Mouse (Mus musculus) gastrocnemius, postnatal 36 days (tissue): ENCODE results near the gene Fdxr. TPM values are rescaled to one million over a fixed set of nuclear protein-coding genes. Genes with fewer than 3 reads are reported as not detected.

Experiments
- DNase-seq, 2 experiments: peaks; one replicate each; pipeline ENCODE4 v3.0.0; 2022
- intact Hi-C: fragments of 180-260 bp; cut with DNase I; formaldehyde crosslinking; loops from one replicate; pipeline ENCODE4 v1.15.1; 2025
- total RNA-seq, 2 experiments: library from RNA; stranded (reverse); gene quantifications; 2 replicates each; pipeline ENCODE4 v1.2.3; 2021

Fdxr gene
- total RNA-seq, 2 experiments from 2014 or later = 3.6 to 4.4 TPM

DNA sequence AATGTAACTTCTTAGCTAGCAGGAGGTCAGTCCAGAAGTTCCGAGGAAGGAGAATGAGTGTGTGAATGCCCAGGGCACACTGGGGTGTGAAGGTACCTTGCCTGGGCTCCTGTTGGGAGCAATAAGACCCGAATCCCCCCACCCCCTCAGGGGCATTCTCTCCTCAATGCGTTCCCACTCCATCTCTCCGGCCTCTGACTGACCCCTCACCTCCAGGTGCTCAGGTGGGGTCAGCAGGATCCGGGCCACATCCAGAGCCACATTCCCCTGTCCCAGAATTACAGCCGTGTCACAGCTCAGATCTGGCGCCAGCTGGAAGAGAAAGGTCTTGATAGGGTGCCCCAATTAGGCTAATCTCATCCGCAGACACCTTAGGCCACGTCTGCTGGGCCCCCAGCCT, 5.8 kb downstream of the Fdxr start:
- intact Hi-C loops = loop anchor here (2.0 kb wide), 1 partner anchor 112 kb away; no protein-coding TSS in a partner anchor

GRCm38 (mm10) chr11:115270148-115270861, 6.5 kb downstream of the Fdxr start:
- intact Hi-C loops = loop anchor here (2.0 kb wide), 1 partner anchor 112 kb away; no protein-coding TSS in a partner anchor
- DNase-seq = peak; percentile 67 to 68

More for the DNA sequence above, 5.8 kb downstream of the Fdxr start:
- DNase-seq = no peak

DNA sequence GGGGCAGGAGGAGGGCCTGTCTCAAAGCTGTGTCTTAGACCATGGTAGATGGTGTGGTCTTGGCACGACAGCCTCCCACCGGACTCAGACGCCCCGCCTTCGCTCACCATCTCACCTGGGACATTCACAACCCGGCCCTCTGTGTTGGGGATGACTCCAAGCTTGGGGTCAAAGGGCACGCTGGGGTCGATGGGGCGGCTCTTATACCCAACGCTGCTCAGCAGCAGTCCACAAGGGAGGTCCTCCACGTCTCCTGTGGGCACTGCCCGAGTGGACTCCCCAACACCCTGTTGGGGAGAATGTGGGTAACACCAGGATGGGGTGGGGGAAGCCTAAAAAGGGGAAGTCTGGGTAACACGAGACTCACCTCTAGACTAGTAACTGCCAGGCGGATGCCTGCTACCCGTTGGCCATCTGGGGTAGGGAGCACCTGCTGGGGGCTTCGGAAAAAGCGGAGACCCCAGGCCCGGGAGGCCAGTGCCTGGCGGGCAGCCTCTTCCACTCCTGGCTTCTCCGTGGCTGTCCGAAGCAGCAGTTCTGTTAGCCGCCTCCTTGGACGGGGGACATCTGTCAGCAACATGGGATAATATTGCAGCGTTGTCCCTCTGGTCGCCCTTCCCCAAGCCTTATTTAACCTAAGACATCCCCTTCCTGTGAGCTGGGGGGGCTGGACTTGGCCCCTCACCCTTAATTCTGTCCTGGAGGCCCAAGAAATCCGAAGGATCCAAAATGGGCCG, 7.4 kb downstream of the Fdxr start:
- intact Hi-C loops = loop anchor here (1.0 to 10.0 kb wide), 3 partner anchors 67 to 185 kb away; no protein-coding TSS in a partner anchor
- no peak for DNase-seq

- DNase-seq = no peak
- intact Hi-C loops = loop anchor here (10.0 kb wide), 1 partner anchor 183 kb away; no protein-coding TSS in a partner anchor
These were observed 8.9 kb downstream of the Fdxr start for GRCm38 (mm10) chr11:115267958-115268357.

- no peak for DNase-seq
- intact Hi-C loops = loop anchor here (10.0 kb wide), 1 partner anchor 182 kb away; no protein-coding TSS in a partner anchor
These were observed 9.6 kb downstream of the Fdxr start, which contains the start of gene Grin2c for GRCm38 (mm10) chr11:115267061-115267883. TSS of gene Grin2c (minus strand) at chr11:115267243.

DNA sequence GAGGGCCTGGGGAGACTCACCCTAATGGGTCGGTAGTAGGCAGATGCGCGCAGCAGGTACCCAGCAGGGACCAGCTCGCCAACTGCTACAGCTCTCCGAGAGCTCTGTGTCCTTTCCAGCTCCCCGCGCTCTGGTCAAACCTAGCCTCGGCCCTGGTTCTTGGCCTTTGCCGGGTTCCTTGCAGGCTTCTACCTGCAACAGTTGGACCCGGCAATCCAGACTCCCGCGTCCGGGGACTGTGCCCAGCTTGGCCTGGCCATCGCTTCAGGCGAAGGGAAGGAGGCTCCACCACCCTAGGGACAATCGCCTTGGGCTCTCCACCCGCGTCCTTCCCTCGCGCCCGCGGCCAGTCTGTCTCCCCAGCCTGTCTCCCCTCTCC, 10.5 kb downstream of the Fdxr start:
- DNase-seq = no peak
- intact Hi-C loops = loop anchor here (10.0 kb wide), 1 partner anchor 182 kb away; no protein-coding TSS in a partner anchor

GRCm38 (mm10) chr11:115265771-115266399, 11.0 kb downstream of the Fdxr start:
- intact Hi-C loops = loop anchor here (1.0 to 10.0 kb wide), 2 partner anchors 64 to 181 kb away; no protein-coding TSS in a partner anchor

DNA sequence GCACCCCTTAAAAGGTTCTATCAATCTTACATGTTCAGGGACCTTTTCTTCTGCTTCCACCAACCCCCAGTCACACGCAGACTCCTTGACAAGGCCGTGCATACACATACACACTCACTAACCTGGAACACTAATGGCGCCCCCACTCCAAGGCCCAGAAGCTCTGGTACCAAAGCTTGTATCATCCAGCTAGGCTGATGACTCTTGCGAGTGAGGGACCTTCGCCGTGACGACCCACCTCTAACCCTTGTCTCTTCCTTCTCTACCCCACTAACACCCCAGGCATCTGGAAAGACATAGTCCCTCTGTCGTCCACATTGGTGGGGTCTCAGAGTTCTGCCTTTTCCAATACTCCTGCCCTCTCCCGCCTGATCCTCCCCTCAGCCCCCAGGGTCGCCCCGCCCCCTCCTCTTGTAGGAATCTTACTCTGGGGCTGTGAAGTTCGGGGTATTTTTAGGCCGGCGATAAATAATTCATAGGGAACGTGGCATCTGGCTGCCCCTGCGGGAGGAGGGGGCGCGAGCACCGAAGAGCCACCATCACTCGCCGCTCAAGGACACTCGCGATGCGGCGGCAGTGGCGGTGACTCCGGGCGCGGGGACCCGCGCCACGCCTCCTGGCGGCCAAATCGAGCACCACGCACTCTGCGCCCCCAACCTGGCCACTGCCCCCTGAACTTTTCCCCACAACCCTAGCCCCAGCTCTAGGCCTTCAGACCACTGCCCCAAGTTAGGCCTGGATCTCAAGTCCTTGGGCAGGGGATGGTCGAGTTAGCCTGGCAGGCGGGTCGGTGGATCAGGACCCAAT, 11.8 kb downstream of the Fdxr start:
- DNase-seq = no peak
- intact Hi-C loops = loop anchor here (1.0 to 10.0 kb wide), 2 partner anchors 63 to 180 kb away; no protein-coding TSS in a partner anchor

More at GRCm38 (mm10) chr11:115265771-115266399, 11.0 kb downstream of the Fdxr start:
- DNase-seq = no peak

DNA sequence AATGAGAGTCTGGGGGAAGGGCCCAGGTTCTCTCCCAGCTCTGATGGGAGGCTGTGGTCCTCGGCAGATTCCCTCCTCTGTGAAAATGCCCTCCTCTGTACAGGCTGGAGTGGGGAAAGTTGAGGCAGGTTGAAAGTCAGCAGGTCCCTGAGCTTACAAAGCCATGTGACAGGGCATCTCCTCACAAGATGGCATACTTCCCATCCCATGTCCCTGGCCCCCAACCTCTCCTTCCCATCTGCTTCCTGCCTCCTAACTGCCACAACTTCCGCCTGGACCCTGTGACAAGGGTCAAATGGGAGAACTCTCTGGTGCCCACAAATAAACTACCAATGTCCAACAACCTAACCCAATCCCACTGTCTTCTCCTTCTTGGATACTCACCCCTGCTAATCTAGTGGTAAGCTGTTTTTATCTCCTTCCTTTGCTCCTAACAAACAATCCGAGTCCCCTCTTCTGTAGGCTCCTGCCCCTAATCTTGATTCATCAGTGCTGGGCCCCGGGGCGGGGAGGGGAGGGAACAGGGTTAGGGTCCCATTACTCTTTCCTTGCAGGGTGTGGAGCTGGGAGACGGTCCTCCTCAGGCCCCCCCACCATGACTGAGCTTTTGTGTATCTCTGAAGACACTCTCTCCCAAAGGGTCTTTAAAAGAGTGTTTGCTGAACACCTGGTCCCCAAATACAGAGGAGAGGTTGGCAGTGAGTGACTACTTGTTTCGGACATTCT, 12.6 kb downstream of the Fdxr start:
- DNase-seq = no peak
- intact Hi-C loops = loop anchor here (10.0 kb wide), 1 partner anchor 179 kb away; no protein-coding TSS in a partner anchor

DNA sequence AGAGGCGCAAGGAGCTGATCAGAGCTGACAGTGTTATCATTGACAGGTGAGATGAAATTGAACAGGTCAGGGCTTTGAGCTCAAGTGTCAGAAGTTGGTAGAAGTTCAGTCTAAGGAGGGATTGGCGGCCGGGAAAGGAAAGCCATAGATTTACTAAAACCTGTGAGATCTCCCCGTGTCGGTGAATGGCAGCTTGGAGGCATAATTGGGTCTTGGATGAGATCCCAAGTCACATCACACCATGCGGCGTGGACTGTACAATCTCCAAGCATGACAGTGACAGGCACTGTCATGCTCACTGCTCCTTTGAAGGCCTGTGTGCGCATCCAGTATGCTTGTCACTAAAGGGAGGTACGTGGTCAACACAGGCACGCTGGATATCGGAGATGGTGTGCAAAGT, 13.9 kb downstream of the Fdxr start:
- no peak for DNase-seq
- intact Hi-C loops = loop anchor here (10.0 kb wide), 1 partner anchor 178 kb away; no protein-coding TSS in a partner anchor

- DNase-seq = no peak
- intact Hi-C loops = no loop called here
These were observed 17.7 kb downstream of the Fdxr start for GRCm38 (mm10) chr11:115259134-115259533.

- no peak for DNase-seq
- intact Hi-C loops = no loop called here
These were observed 18.9 kb downstream of the Fdxr start for GRCm38 (mm10) chr11:115257775-115258510.

GRCm38 (mm10) chr11:115251258-115251657, 25.6 kb downstream of the Fdxr start:
- intact Hi-C loops = no loop called here
- DNase-seq = no peak

DNA sequence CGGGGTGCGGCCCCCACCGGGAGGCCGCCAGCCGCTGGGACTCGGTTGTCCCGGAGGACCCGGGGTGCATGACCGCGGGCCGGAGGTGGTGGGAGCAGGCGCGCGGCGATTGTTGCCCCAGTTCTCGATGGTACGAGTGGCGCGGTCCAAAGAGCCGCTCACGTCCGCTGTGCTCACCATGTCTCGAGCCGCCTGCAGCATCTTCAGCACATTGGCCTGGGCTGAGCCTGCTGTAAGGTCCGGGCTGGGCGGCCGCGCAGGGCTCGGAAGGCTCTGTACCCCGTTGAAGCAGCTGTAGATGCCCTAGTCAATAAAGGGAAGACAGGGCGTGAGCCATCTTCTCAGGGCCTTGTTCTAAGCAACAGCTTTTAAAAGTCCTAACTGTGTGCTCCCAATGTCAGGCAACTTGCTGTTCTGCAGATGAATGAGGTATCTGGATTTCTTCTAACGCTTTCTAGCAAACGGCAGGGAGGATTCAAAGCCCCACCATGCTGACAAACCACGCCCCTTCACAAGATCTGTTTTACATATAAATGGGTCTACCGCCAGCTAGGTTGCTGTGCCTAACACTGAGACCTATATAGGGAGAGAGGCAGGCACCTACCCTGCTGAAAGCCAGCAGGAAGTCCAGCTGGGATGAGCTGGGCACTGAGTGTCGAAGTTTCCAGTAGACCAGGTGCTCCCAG, 26.3 kb downstream of the Fdxr start:
- intact Hi-C loops = no loop called here
- no peak for DNase-seq

- intact Hi-C loops = no loop called here
- no peak for DNase-seq
These were observed 27.0 kb downstream of the Fdxr start for GRCm38 (mm10) chr11:115249721-115250404.

- no peak for DNase-seq
- intact Hi-C loops = no loop called here
These were observed 28.9 kb downstream of the Fdxr start for GRCm38 (mm10) chr11:115247945-115248344.
